Mouse (Mus musculus): ENCODE results near the gene Ttll9.
A peak's percentile ranks its signal among the peaks of the same experiment; 100 is the strongest.

Ttll9 gene

GRCm38 (mm10) chr2:152962091-152962793, at the start of gene Ttll9:
Ttll9 (plus strand) TSS chr2:152962485.
- DNase-seq = peak; percentile 94

GRCm38 (mm10) chr2:152913471-152913870, 48.8 kb upstream of the Ttll9 start:
- DNase-seq = no peak

GRCm38 (mm10) chr2:152914310-152915120, 47.8 kb upstream of the Ttll9 start:
- peak; percentile 75 for DNase-seq

- no peak for DNase-seq
Observed at GRCm38 (mm10) chr2:152915453-152915852, 46.8 kb upstream of the Ttll9 start.

- no peak for DNase-seq
Observed at GRCm38 (mm10) chr2:152916111-152916510, 46.2 kb upstream of the Ttll9 start.

- DNase-seq = no peak
Observed at GRCm38 (mm10) chr2:152917671-152918070, 44.6 kb upstream of the Ttll9 start.

- DNase-seq = no peak
Observed at GRCm38 (mm10) chr2:152922376-152922775, 39.9 kb upstream of the Ttll9 start.

GRCm38 (mm10) chr2:152923621-152924020, 38.7 kb upstream of the Ttll9 start:
- DNase-seq = no peak

GRCm38 (mm10) chr2:152924128-152924527, 38.2 kb upstream of the Ttll9 start:
- DNase-seq = no peak

GRCm38 (mm10) chr2:152924543-152924942, 37.7 kb upstream of the Ttll9 start:
- DNase-seq = no peak

- peak; percentile 67 for DNase-seq
Observed at GRCm38 (mm10) chr2:152925189-152925872, 37.0 kb upstream of the Ttll9 start.

- no peak for DNase-seq
Observed at GRCm38 (mm10) chr2:152926896-152927295, 35.4 kb upstream of the Ttll9 start.

- no peak for DNase-seq
Observed at GRCm38 (mm10) chr2:152927371-152927770, 34.9 kb upstream of the Ttll9 start.

GRCm38 (mm10) chr2:152928219-152928987, 33.9 kb upstream of the Ttll9 start:
- DNase-seq = no peak

- no peak for DNase-seq
Observed at GRCm38 (mm10) chr2:152928988-152929370, 33.3 kb upstream of the Ttll9 start.

- DNase-seq = no peak
Observed at GRCm38 (mm10) chr2:152930276-152930675, 32.0 kb upstream of the Ttll9 start.

- no peak for DNase-seq
Observed at GRCm38 (mm10) chr2:152931456-152932160, 30.7 kb upstream of the Ttll9 start.

GRCm38 (mm10) chr2:152933048-152933447, 29.2 kb upstream of the Ttll9 start, which contains the start of gene Foxs1:
Foxs1 (minus strand) TSS chr2:152933208.
- peak; percentile 39 for DNase-seq

- no peak for DNase-seq
Observed at GRCm38 (mm10) chr2:152933614-152934013, 28.7 kb upstream of the Ttll9 start.

GRCm38 (mm10) chr2:152939846-152940245, 22.4 kb upstream of the Ttll9 start:
- DNase-seq = no peak

- no peak for DNase-seq
Observed at GRCm38 (mm10) chr2:152941106-152941505, 21.2 kb upstream of the Ttll9 start.

- no peak for DNase-seq
Observed at GRCm38 (mm10) chr2:152941776-152942175, 20.5 kb upstream of the Ttll9 start.
